Mouse (Mus musculus) cerebellum, postnatal 36 days (tissue): ENCODE data around the gene Otub1.

ENCODE experiments used
- DNase-seq, 2 experiments: peaks; one replicate each; pipeline ENCODE4 v3.0.0; 2021 to 2022; ENCODE audit warnings: mixed read lengths in 2 of 2

The Otub1 gene

GRCm38 (mm10) chr19:7205326-7205725 is 790 bp downstream of the Otub1 start:
- no peak for DNase-seq

GRCm38 (mm10) chr19:7204898-7205297 is 1.2 kb downstream of the Otub1 start:
- no peak for DNase-seq

- DNase-seq, result no peak
These were observed 5.7 kb downstream of the Otub1 start for GRCm38 (mm10) chr19:7200427-7200826.

GRCm38 (mm10) chr19:7199089-7199488 is 7.0 kb downstream of the Otub1 start:
- no peak for DNase-seq

DNA sequence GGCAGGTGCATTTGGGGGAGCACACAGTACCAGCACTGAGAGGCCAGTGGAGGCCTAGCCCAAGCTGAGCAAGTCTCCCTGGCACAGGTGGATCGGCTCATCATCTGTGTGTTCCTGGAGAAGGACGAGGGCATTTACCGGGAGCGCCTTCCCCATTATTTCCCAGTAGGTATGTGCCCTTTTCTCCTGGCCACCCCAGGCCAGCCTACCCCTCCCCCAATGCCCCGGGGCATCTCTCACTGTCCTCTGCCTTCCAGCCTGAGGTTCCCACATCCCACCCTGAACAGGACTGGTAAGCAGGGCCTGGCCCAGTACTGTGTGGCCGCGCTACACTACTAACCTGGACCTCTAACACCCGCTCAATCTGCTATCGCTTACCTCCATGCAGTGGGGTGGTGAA is 8.7 kb downstream of the Otub1 start:
- no peak for DNase-seq

- no peak for DNase-seq
These were observed 9.3 kb downstream of the Otub1 start for GRCm38 (mm10) chr19:7196741-7197270.

DNA sequence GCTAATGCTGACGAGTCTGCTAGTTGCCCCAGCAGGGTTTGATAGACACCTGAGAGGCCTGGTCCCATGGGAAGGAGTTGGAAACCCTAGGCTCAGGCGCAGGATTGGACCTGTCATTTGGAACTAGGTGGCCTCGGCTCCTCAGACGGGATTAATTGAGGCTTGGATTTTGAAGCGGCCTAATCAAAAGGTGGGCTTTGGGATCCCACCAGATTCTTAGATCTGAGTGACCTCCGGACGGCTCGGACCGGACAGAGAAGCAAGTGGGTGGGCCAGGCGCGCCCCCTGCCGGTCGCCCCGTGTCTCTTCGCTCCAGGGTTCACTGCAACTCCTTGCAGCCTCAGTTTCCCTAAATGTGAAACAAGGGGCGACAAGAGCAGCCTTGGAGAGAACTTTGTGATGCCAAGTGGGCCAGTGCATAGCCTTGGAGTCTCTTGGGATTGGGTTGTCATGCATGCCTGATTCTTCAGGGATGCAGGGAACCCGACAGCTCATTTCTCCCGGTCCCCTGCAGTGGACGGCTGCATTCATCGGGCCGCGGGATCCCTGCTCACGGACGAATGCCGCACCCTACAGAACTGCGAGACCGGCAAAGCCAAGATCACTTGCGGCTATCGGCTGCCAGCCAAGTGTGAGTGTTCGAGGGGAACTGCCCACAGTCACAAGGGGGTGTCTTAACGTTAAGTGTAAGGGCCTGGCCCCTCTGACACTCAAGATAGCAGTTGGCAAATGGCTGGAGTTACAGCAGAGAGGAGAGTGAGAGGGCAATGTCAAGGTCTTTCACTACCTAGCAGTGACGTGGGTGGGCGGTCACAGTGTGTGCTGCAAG is 10.0 kb downstream of the Otub1 start:
- peak; percentile 77 to 78 for DNase-seq

- DNase-seq, result no peak
These were observed 13.6 kb downstream of the Otub1 start for GRCm38 (mm10) chr19:7192561-7192967.

- no peak for DNase-seq
These were observed 14.5 kb downstream of the Otub1 start for GRCm38 (mm10) chr19:7191639-7192038.

GRCm38 (mm10) chr19:7190986-7191385 is 15.1 kb downstream of the Otub1 start:
- no peak for DNase-seq

- no peak for DNase-seq
These were observed 17.1 kb downstream of the Otub1 start for GRCm38 (mm10) chr19:7189026-7189425.

DNA sequence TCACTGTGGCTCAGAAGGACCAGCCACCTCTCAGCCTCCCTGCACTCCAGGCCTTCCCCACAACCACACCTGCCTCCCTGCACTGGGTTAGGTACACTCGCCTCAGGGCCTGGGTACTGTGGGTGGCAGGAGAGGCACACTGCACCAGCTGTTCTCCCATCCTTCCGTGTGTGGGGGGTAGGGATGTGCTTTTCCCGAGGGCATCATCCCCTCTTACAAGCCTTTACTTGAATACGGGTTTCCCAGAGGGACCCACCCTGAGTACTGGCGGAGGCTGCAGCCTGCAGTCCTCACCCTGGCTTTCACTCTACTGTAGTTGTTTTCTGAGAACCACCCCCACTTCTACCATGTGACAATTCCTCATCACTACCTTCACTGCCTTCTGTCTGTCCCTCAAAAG is 19.0 kb downstream of the Otub1 start:
- DNase-seq, result no peak

DNA sequence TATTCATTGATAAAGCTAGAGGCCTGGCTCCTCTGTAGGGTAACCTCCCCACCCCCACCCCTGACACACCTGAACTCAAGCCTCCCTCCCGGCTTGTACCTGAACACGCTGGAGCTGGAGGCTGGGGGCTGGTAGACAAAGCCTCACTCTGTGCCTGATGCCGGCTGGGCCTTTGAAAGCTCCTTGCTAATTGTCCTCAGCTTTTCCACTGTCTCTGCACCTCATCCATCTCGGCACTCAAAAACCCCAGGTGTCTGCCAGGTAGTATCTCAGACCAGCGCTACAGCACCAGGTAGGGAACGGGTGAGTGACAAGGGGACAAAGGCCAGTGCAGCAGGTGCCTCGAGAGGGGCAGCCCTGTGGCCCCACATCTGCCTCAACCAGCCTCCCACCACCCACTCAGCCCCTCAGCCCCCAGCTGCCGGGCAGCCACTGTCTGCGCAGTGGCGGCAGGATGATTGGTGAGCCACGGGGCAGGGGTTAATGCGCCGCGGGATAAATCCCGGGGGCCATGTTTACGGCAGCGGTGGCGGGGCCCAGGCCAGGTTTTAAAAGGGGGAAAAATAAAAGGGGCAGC is 20.3 kb downstream of the Otub1 start:
- DNase-seq, result no peak

DNA sequence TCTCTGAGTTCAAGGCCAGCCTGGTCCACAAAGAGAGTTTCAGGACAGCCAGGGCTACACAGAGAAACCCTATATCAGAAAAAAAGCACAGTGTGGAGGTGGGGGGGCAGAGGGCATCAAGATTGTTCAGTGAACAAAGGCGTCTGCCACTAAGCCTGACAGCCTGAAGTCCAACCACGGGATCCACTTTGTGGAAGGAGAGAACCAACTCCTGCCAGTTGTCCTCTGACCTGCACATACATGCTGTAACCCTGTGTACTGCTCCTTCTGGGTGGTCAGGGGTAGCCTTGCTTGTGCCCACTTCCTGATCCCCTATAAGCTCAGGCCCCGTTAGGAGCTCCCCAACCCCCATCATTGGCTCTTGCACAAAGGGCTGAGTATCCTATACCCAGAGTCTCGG is 21.1 kb downstream of the Otub1 start:
- no peak for DNase-seq

GRCm38 (mm10) chr19:7183419-7183818 is 22.7 kb downstream of the Otub1 start:
- DNase-seq, result no peak

- DNase-seq, result peak; percentile 71 to 77
These were observed 23.7 kb downstream of the Otub1 start for GRCm38 (mm10) chr19:7182273-7182949.

GRCm38 (mm10) chr19:7181496-7181895 is 24.6 kb downstream of the Otub1 start:
- no peak for DNase-seq

DNA sequence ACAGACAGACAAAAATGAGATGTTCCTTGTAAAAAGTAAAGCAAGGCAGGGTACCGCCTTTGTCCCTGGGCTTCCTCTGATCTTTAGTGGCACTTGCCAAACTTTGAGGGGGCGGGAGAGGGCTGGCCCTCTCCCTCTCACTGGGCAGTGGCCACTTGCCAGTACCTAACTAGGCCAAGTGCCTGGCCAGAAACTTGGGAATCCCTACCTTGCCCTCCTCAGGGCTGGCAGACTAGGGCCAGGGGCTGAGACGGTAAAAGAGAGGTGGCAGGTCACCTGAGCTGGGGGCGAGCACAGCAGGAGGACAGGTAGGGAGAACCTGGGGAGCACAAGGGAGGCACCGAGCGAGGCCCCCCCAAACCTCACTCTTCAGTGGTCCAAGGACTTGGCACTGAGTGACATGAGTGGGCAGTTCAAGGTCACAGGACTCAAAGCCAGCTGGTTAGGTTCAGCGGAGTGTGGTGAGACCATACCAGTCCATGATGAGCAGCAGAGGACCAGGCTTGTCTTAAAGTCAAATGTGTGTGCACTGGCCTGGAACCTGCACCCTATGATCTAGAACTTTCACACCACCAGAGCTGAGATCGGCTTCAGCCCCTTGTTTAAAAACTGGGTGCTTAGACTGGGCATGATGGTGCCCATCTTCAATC is 25.2 kb downstream of the Otub1 start:
- DNase-seq, result peak; percentile 51 to 64

GRCm38 (mm10) chr19:7178841-7179452 is 27.2 kb downstream of the Otub1 start:
- DNase-seq, result peak; percentile 69 to 75

DNA sequence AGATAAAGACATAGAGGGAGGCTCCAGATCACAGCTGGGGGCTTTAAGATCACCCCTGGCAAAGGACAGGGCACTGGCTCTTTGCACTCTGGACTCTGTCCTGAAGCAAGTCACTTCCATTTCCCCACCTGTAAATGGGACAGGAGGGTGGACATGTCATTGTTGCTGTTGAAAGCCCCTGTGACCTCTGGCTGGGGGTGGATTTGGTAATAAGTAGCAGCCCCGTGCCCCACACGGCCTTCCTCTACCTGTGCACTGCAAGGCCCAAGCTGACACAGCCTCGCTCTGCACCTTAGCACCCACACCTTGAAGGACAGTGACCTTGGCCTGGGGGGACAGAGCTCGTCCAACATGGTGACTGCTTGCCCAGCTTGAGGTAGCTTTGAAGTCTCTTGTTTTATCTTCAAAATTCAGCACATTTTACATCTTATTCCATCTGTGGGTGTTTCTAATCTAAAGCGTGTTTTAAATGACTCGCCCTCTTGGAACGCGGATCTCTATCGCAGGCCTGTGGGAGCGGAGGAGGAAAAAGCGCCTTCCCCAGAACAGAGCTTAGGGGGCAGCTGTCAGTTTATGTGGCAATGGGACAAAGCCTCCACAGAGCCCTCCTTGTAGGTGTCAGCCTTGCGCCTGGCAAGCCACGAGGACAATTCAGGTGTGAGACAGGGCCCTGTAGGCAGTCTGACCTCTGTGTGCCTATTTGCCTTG is 28.2 kb downstream of the Otub1 start:
- DNase-seq, result no peak

DNA sequence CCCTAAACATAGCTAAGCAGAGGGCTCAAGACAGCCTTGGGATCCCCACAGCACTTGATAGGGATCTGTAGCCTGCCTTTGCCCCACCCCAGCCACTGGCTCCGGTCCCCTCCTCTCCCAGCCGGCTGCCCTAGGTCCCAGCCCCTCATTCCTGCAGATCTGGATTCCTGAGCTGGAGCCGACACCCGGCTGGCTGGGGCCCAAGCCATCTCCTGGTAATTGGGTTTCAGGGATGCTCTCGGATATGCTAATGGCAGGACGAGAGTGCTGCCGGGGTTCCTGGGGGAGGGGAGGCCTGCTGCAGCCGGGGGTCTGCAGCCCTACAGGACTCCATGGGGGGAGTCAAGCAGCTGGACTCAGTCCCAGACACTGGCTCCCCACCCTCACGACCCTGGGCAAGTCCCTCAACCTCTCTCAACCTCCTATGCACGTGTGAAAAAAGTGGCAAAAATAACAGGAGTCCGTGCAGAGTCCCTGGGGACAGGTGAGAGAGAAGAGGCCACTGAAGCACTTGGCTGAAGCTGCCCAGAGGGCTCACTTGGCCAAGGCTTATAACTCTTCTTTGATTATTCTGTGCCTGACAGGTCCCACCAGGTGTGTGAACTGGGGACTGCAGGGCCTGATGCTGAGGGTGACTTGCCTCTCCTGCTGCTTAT is 29.9 kb downstream of the Otub1 start:
- DNase-seq, result peak in 1 of 2 experiments; percentile 33
